Mouse (Mus musculus) olfactory bulb, adult 2 months (tissue): Measurements from ENCODE around the gene Mettl27. TPM values are rescaled to one million over a fixed set of nuclear protein-coding genes. Genes with fewer than 3 reads are reported as not detected.

Experiments
- H3K27ac ChIP-seq: fragments of 200-500 bp; 2 replicates; pipeline ENCODE4 v1.5.1; 2012; ENCODE audit warnings: low read depth, low read length; ENCODE audit not compliant: insufficient read depth
- H3K4me1 ChIP-seq: fragments of 200-500 bp; 2 replicates; pipeline ENCODE4 v1.6.1; 2012; ENCODE audit warnings: low read length; ENCODE audit not compliant: control insufficient read depth, insufficient read depth
- H3K4me3 ChIP-seq: fragments of 200-500 bp; 2 replicates; pipeline ENCODE4 v1.5.1; 2012; ENCODE audit warnings: mild to moderate bottlenecking, low read depth, low read length, moderate library complexity; ENCODE audit not compliant: insufficient read depth
- CTCF ChIP-seq: fragments of 200-500 bp; IDR thresholded peaks from 2 replicates; pipeline ENCODE4 v1.5.1; 2012; ENCODE audit warnings: low read depth, mild to moderate bottlenecking, low read length, moderate library complexity; ENCODE audit not compliant: insufficient read depth
- POLR2A ChIP-seq: fragments of 200-500 bp; IDR thresholded peaks from 2 replicates; pipeline ENCODE4 v1.6.1; 2012; ENCODE audit warnings: mild to moderate bottlenecking, low read depth, low read length, moderate library complexity; ENCODE audit not compliant: insufficient read depth
- WGBS: fragments of 180-500 bp; shearing (Covaris S2); methylation state at CpG from one replicate; pipeline ENCODE4 v1.1.7; 2018; 5-methylcytosine and 5-hydroxymethylcytosine counted together
- polyA plus RNA-seq: library from polyadenylated mRNA; stranded (reverse); fragments of >200 nt; gene quantifications from 2 replicates; pipeline ENCODE4 v1.2.4, GENCODE M21; 2012; ENCODE audit warnings: low replicate concordance; ENCODE audit not compliant: missing spikeins, insufficient read depth, insufficient read length

Mettl27 gene
- polyA plus RNA-seq = not detected in 2 replicates

DNA sequence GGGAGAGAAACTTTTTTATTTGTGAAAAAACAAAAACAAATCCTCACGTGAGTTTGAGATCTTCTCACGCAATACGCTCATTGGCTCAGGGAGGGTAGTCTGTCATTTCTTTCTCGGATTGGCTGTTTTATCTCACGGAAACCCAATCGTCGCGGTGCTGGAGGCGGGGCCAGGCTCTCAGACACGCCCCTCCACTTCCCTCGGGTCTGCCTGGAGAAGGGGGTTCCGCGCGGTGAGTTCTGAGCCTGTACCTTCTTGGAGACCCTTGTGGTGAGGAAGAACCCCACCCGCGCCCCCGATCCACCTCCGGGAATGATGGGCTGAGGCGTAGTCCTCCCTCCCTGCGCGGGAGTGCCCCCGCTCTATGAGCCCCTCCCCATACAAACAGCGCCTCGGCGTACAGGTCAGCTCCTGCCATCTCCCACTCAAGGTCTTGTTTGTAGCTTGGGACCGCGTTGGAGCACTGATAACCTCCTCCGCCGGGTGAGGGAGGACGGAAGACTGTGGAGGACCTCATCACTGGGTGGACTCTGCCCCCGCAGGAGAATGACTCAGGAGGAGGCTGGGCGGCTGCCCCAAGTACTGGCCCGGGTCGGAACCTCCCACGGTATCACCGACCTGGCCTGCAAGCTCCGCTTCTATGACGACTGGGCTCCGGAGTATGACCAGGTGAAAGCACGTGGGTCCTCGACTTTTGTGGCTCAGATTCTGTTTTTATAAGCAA, at the start of gene Mettl27:
Mettl27 (plus strand) TSS at position 190 of the 724 bp plus-strand sequence.
- Histone ChIP-seq H3K4me3 (peak within 1 kb of the TSS; percentile 56), H3K27ac (no peak within 1 kb of the TSS), H3K4me1 (0 out of 2 replicates have a peak, but pooled peaks cover 6% of the 10 kb centered on the region)
- TF ChIP-seq POLR2A (no peak), CTCF (no peak)
- under 1% methylated on average over 41 of the region's 41 CpGs for WGBS

DNA sequence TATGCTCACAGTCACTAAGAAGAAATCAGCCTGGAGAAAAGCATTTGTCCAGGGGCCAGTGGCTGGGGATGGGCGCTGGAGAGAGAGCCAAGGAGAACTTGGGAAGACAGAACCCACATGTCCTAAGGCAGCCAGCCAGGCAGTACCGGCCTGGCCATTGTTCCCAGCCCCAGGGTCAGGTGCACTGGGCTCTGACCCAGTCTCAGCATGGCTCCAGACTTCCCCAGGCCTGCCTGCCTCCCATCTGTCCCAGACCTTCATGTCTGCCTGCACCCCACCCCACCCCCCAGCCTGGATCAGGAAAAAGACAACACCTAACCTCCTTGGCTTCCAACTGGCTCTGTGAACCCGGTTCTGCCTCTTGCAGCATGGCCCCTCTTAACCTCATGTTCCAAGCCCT, 49.1 kb upstream of the Mettl27 start:
- WGBS = 46% methylated on average over 3 of the region's 3 CpGs
- no peak overlapping the region for H3K27ac ChIP-seq
- no peak overlapping the region for H3K4me3 ChIP-seq
- H3K4me1 ChIP-seq = peaks cover 6% of the 10 kb centered on the region
- no peak for TF ChIP-seq CTCF

DNA sequence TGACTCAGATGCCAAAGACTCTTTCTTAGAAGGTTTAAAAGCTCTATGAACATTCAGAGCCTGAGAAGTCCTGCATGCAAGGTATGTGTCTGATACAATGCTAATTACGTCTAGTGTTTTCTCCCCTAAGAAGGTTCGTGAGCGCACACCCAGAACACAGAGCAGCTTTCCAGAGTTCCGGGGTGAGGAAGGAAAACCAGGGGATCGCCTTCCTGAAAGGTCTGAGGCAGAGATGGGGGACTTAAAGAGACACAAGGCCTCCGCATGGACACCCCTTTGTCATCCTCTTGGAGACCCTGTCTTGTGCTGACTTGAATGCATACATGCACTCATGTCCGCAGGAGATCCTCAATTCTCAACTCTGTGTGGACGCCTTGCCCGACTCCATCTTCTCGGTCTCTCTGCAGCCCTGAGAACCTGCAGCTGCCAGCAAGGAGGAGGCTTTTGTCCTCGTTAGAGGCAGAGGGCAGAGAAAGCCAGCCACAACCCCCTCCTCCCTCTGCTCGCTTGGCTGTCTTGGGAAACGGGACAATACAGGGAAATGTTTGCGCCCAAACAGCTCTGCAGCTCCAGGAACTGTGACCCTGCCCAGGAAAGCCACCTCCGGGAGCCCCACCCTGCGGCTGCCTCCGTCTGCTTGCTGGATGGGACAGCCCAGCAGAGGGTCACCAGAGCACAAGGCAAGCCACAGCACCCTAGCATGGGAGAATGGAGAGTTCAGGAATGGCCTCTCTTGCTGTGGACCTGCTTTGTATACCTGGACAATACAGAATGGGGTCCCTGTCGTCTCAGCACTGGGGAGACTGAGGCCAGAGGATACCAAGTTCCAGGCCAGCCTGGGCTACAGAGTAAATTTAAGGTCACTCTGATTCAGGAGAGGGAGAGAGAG, 44.5 kb upstream of the Mettl27 start:
- H3K4me1 ChIP-seq = peaks cover 8% of the 10 kb centered on the region
- WGBS = 55% methylated on average over 18 of the region's 18 CpGs
- no peak overlapping the region for H3K27ac ChIP-seq
- H3K4me3 ChIP-seq = no peak overlapping the region
- no peak for TF ChIP-seq CTCF
- TF ChIP-seq POLR2A = no peak

DNA sequence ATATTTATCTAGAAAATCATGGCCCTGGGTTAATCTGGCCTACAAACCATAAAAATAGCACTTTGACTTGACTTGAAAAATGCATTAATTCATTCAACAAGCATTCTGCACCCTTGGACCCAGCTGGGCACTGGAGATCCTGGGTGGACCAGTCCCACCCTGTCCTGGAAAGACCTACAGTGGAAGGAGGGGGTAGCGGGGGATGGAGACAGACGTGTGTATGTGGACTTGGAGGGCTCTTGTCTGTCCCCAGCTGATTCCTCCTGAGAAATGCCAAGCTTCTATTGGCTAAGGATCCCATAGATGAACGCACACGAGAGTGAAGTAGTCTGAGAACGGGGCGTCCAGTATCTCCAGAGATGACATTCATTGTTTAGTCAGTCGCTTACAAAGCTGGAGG, 43.7 kb upstream of the Mettl27 start:
- 89% methylated on average over 7 of the region's 7 CpGs for WGBS
- TF ChIP-seq POLR2A (no peak), CTCF (no peak)
- Histone ChIP-seq H3K27ac (no peak overlapping the region), H3K4me3 (no peak overlapping the region), H3K4me1 (peaks cover 8% of the 10 kb centered on the region)

DNA sequence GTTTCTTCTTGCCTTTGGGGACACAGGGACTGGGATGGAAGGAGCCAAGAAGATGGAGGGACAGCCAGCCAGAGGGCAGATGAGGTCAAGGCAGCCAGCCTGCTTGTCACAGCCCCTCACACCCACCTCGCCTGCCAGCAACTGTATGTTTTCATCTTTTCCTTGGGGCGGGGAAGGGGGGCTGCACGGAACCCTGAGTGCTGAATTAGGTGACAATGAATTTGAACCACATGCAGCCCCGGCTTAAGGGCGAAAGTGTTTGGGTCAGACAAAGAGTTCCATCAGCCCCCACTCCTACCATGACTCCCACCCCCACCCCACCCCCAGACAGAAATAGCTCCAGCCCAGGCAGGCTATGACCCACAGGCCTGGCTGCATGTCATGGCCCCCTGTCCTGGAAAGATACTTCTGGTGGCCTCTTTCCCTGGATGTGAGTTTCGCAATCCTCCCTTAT, 41.5 kb upstream of the Mettl27 start:
- WGBS = 81% methylated on average over 6 of the region's 6 CpGs
- H3K27ac ChIP-seq = no peak overlapping the region

DNA sequence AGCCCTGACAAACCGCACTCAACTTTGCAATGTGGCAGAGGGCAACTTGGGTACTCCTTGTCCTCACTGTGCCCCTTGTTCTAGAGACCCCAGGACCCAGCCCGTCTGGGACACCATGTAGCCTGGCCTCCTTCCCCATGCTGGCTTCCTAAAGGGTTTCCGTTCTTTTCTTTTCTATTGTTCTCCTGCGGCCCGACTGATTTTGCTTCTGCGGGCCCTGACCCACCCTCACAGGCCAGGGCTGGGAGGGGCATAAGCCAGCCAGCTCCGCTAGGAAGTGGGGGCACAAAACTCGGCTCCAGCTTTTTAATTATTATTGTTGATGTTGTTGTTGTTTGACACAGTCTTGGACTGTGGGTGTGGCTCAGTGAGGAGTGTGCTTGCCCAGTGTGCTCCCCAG, 40.6 kb upstream of the Mettl27 start:
- no peak overlapping the region for H3K27ac ChIP-seq
- TF ChIP-seq POLR2A = no peak
- TF ChIP-seq CTCF = no peak
- H3K4me1 ChIP-seq = peaks cover 8% of the 10 kb centered on the region
- 61% methylated on average over 8 of the region's 8 CpGs for WGBS
- no peak overlapping the region for H3K4me3 ChIP-seq

More for the DNA sequence above, 41.5 kb upstream of the Mettl27 start:
- TF ChIP-seq POLR2A (no peak), CTCF (no peak)
- Histone ChIP-seq H3K4me1 (peaks cover 8% of the 10 kb centered on the region), H3K4me3 (no peak overlapping the region)

DNA sequence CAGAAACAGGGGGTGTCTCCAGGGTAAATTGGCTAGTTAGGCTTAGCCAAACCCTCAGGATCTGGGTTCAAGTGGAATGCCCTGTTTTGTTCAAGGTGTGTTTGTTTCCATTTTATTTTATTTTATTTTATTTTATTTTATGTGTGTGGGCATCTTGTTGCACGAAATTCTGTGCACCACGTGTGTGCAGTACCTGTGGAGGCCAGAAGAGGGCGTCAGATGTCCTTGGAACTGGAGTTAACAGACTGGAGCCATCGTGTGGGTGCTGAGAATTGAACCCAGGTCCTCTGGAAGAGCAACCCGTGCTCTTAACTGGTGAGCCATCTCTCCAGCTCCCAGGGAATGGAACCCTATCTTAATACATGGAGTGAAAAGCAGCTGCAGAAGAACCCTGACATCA, 39.5 kb upstream of the Mettl27 start:
- TF ChIP-seq CTCF (no peak), POLR2A (no peak)
- Histone ChIP-seq H3K4me3 (no peak overlapping the region), H3K4me1 (peaks cover 4% of the 10 kb centered on the region), H3K27ac (no peak overlapping the region)
- WGBS = 79% methylated on average over 5 of the region's 5 CpGs

DNA sequence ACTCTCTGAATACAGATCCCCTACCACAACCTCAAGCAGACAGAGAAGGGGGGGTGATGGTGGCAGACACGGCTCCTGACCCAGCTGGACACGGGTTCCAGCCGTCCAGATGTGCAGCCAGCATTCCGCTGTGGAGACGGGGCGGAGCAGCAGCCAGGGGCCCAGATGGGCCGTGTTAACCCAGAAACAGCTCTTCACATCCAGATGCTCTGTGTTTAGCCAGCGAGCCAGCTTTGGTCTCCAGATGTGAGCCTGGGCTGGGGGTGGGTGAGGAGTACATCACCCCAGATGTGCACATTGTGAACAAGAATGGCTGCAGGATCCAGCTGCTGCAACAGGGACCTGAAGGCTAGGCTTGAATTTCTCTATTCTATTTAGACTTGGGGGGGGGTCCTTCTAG, 36.9 kb upstream of the Mettl27 start:
- TF ChIP-seq CTCF (no peak), POLR2A (no peak)
- H3K27ac ChIP-seq = no peak overlapping the region
- peaks cover 2% of the 10 kb centered on the region; the same call in 1 of the 2 replicates for H3K4me1 ChIP-seq
- WGBS = 82% methylated on average over 8 of the region's 8 CpGs
- no peak overlapping the region for H3K4me3 ChIP-seq

DNA sequence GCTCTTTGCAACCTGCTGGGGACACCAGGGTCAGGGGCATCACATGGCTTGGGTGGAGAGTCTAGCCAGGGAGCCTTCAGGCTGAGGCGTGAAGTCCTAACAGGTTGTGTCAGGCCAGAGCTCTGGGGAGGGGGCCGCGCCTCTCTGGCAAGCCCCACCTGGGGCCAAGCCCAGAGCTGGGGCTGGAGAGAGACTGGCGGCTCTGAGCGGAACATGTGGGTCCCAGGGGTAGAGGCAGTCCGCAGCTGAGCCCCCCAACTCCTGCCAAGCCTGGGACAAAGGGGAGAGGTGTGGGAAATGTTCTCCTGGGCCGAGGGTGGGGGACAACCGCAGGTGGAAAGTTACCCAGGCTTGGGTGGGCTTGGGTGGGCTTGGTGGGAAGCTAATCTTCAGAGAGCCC, 35.2 kb upstream of the Mettl27 start:
- no peak overlapping the region for H3K4me3 ChIP-seq
- H3K4me1 ChIP-seq = no peaks in the 10 kb centered on the region
- no peak overlapping the region for H3K27ac ChIP-seq
- TF ChIP-seq CTCF (no peak), POLR2A (no peak)
- 96% methylated on average over 8 of the region's 8 CpGs for WGBS

DNA sequence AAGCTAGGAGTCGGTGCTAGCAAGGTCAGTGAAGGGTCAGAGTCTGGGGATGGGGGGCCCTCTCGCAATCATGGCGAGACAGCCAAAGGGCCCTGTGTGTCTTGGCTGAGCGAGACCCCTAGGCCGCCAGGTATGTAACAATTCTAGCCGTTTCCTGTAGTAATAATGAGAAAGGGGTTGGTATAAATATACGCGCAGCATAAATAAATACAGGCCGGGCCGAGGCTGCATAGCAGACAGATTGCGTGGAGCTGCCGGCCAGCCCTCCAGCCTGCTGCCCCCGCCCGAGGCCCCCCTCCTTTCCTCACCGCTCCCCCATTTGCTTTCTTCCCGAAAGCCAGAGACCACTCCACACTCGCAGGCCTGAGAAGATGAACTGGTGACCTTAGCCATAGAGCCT, 34.6 kb upstream of the Mettl27 start:
- Histone ChIP-seq H3K4me3 (no peak overlapping the region), H3K27ac (no peak overlapping the region), H3K4me1 (no peaks in the 10 kb centered on the region)
- TF ChIP-seq POLR2A = no peak
- 85% methylated on average over 17 of the region's 17 CpGs for WGBS
